Mouse (Mus musculus) spleen, adult 2 months (tissue): ENCODE results near the gene Dpp10.

ENCODE experiments used
- CTCF ChIP-seq: fragments of 200-500 bp; IDR thresholded peaks from 2 replicates; pipeline ENCODE4 v1.5.1; 2011; ENCODE audit warnings: mild to moderate bottlenecking, inconsistent platforms; ENCODE audit not compliant: insufficient read depth, insufficient read length, insufficient replicate concordance; ENCODE audit errors: extremely low read depth
- POLR2A ChIP-seq: fragments of 200-500 bp; IDR thresholded peaks from 2 replicates; pipeline ENCODE4 v1.6.1; 2011; ENCODE audit warnings: low read depth, low read length, inconsistent platforms

GRCm38 (mm10) chr1:123985324-123986024 lies 59.9 kb downstream of the Dpp10 start:
- no peak for TF ChIP-seq CTCF
- no peak for TF ChIP-seq POLR2A
